Comparison of ENCODE assay signal across 8 mouse cellular contexts in the genomic region with DNA sequence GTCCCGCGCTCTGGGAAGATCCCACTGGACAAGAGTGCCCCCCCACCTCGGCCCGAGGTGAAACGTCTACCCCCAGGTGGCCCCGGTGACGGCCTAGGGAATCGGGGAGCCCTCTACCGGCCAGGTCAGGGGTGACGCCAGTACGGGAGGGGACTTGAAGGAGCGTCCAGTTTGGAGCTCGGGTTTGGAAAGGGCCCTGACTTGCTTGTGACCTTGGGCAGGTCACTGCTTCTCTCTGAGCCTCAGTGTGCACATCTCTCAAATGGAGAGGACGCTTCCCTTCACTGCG. TPM values are rescaled to one million over a fixed set of nuclear protein-coding genes. Genes with fewer than 3 reads are reported as not detected.
DNase-seq lines count a peak whose midpoint lies in the region; ATAC-seq and TF ChIP-seq lines count a peak whose summit lies in the region.

No protein-coding gene starts in this region.

- ATAC-seq in forebrain, embryonic 14.5 days, result no peak
- no peak for ATAC-seq in midbrain, embryonic 16.5 days
- no peak; the same call in 1 of the 2 replicates for ATAC-seq in granulocyte monocyte progenitor cell, adult 5-6 weeks (replicated peaks; ENCODE audit: poor library complexity, severe bottlenecking)
- ATAC-seq in activated CD4-positive, CD25-positive, alpha-beta regulatory T cell, adult 4 months, result no peak

- no peak overlapping the region for H3K27ac ChIP-seq in layer of hippocampus, adult 2 months
- no peak overlapping the region for H3K27ac ChIP-seq in forebrain, embryonic 14.5 days (ENCODE audit: low read depth, low read length)
- H3K27ac ChIP-seq in midbrain, embryonic 16.5 days (ENCODE audit: low read length), result no peak overlapping the region

- TF ChIP-seq CTCF in layer of hippocampus, adult 2 months (conservative IDR thresholded peaks at IDR 0.05), result peak; percentile 61

- H3K9ac ChIP-seq in forebrain, embryonic 14.5 days (ENCODE audit: low read length), result peak overlapping the region; percentile 58
- H3K9ac ChIP-seq in midbrain, embryonic 16.5 days (ENCODE audit: low read depth, low read length), result no peak overlapping the region; the same call in 1 of the 2 replicates

- peak overlapping the region; percentile 54 for H3K4me3 ChIP-seq in layer of hippocampus, adult 2 months
- peak overlapping the region; percentile 39 for H3K4me3 ChIP-seq in forebrain, embryonic 14.5 days (ENCODE audit: low read depth, low read length)
- H3K4me3 ChIP-seq in midbrain, embryonic 16.5 days (ENCODE audit: low read depth, low read length), result peak overlapping the region; percentile 55

- H3K27me3 ChIP-seq in forebrain, embryonic 14.5 days (replicated peaks; ENCODE audit: control insufficient read depth, insufficient read depth, low read length), result peaks cover 20% of the 10 kb centered on the region; the same call in 1 of the 2 replicates
- H3K27me3 ChIP-seq in midbrain, embryonic 16.5 days (ENCODE audit: control insufficient read depth, insufficient read depth, low read depth, low read length), result peaks cover 9% of the 10 kb centered on the region

- no peak for DNase-seq in layer of hippocampus, adult 2 months (ENCODE audit: low spot score in 2 of 2)
- DNase-seq in layer of hippocampus, adult 18-20 months (ENCODE audit: low spot score in 2 of 2), result no peak
- peak; percentile 48 for DNase-seq in brain, adult 2 months (ENCODE audit: low read depth, low spot score)
- DNase-seq in forebrain, embryonic 14.5 days (ENCODE audit: low spot score), result peak; percentile 6
- DNase-seq in kidney, postnatal 25 days, result peak; percentile 40 to 51

- no peaks in the 10 kb centered on the region for H3K9me3 ChIP-seq in forebrain, embryonic 14.5 days (replicated peaks; ENCODE audit: control insufficient read depth, low read length)
- H3K9me3 ChIP-seq in midbrain, embryonic 16.5 days (replicated peaks; ENCODE audit: control insufficient read depth, low read length, poor library complexity, severe bottlenecking), result no peaks in the 10 kb centered on the region

- H3K4me1 ChIP-seq in forebrain, embryonic 14.5 days (ENCODE audit: control insufficient read depth, insufficient read depth, low read length), result 0 out of 2 replicates have a peak, but pooled peaks cover 4% of the 10 kb centered on the region
- H3K4me1 ChIP-seq in midbrain, embryonic 16.5 days (ENCODE audit: control insufficient read depth, insufficient read depth, low read length), result peaks cover 9% of the 10 kb centered on the region; the same call in 1 of the 2 replicates

- WGBS in forebrain, embryonic 14.5 days, result 2% methylated on average over 15 of the region's 15 CpGs
- 2% methylated on average over 15 of the region's 15 CpGs for WGBS in midbrain, embryonic 16.5 days

- no peaks in the 10 kb centered on the region for H3K36me3 ChIP-seq in forebrain, embryonic 14.5 days (ENCODE audit: control insufficient read depth, insufficient read depth, low read length)
- H3K36me3 ChIP-seq in midbrain, embryonic 16.5 days (ENCODE audit: control insufficient read depth, insufficient read depth, low read length), result no peaks in the 10 kb centered on the region

- peak overlapping the region; percentile 82 for H3K4me2 ChIP-seq in forebrain, embryonic 14.5 days (ENCODE audit: low read length)
- H3K4me2 ChIP-seq in midbrain, embryonic 16.5 days (ENCODE audit: low read length), result peak overlapping the region; percentile 95

RNA-seq across cellular contexts. Expression of a gene that starts 1.6 kb away (rescaled TPM):
- under 1 TPM; 0.39 to 0.41 TPM for total RNA-seq in layer of hippocampus, adult 2 months (2021)
- 1 to 10 TPM in 1 of 2 experiments, under 1 TPM in 1; 0.56 to 1.2 TPM for total RNA-seq in layer of hippocampus, adult 18-20 months (2021)
- polyA plus RNA-seq in forebrain, embryonic 14.5 days (2014; fragmentation: Nextera tagmentation; extraction: Ambion mirVana), result 0.59 and 0.84 TPM in 2 replicates
- polyA plus RNA-seq in midbrain, embryonic 16.5 days (2015; fragmentation: Nextera tagmentation; extraction: Ambion mirVana), result 2.8 TPM in 2 replicates
- not detected in 2 replicates for total RNA-seq in granulocyte monocyte progenitor cell, adult 5-6 weeks (2014; fragmentation: Nextera tagmentation)
- not detected in 2 replicates for total RNA-seq in granulocyte monocyte progenitor cell, adult 5-6 weeks (2017)
- polyA plus RNA-seq in activated CD4-positive, CD25-positive, alpha-beta regulatory T cell, adult 4 months (2017; shearing (Covaris generic)), result under 1 TPM in 1 of 2 experiments, not detected in 1; 0.37 TPM

RNA-seq across cellular contexts. Expression of a gene that starts 37.1 kb away (rescaled TPM):
- 1 to 10 TPM in 1 of 2 experiments, under 1 TPM in 1; 0.66 to 1.1 TPM for total RNA-seq in layer of hippocampus, adult 2 months (2021)
- total RNA-seq in layer of hippocampus, adult 18-20 months (2021), result under 1 TPM; 0.51 to 0.77 TPM
- 0.32 TPM in 1 of 2 replicates, not detected in the other for polyA plus RNA-seq in forebrain, embryonic 14.5 days (2014; fragmentation: Nextera tagmentation; extraction: Ambion mirVana)
- polyA plus RNA-seq in midbrain, embryonic 16.5 days (2015; fragmentation: Nextera tagmentation; extraction: Ambion mirVana), result 0.14 and 0.20 TPM in 2 replicates
- not detected in 2 replicates for total RNA-seq in granulocyte monocyte progenitor cell, adult 5-6 weeks (2014; fragmentation: Nextera tagmentation)
- total RNA-seq in granulocyte monocyte progenitor cell, adult 5-6 weeks (2017), result not detected in 2 replicates
- not detected for polyA plus RNA-seq in activated CD4-positive, CD25-positive, alpha-beta regulatory T cell, adult 4 months (2017; shearing (Covaris generic))

RNA-seq across cellular contexts. Expression of a gene that starts 44.6 kb away (rescaled TPM):
- total RNA-seq in layer of hippocampus, adult 2 months (2021), result 10 to 100 TPM; 80.6 to 95.8 TPM
- 10 to 100 TPM; 86.4 to 87.2 TPM for total RNA-seq in layer of hippocampus, adult 18-20 months (2021)
- 41.7 and 53.3 TPM in 2 replicates for polyA plus RNA-seq in forebrain, embryonic 14.5 days (2014; fragmentation: Nextera tagmentation; extraction: Ambion mirVana)
- polyA plus RNA-seq in midbrain, embryonic 16.5 days (2015; fragmentation: Nextera tagmentation; extraction: Ambion mirVana), result 40.8 and 46.7 TPM in 2 replicates
- total RNA-seq in granulocyte monocyte progenitor cell, adult 5-6 weeks (2014; fragmentation: Nextera tagmentation), result 6.2 and 10.2 TPM in 2 replicates
- total RNA-seq in granulocyte monocyte progenitor cell, adult 5-6 weeks (2017), result 4.0 and 4.1 TPM in 2 replicates
- 1 to 10 TPM; 4.7 to 7.4 TPM for polyA plus RNA-seq in activated CD4-positive, CD25-positive, alpha-beta regulatory T cell, adult 4 months (2017; shearing (Covaris generic))

Comparison
In these comparisons a context has a peak if more than half of its experiments do, and no peak if none do; other contexts are left out.
1. DNase-seq: peak in brain, adult 2 months (single experiment), forebrain, embryonic 14.5 days (single experiment) and kidney, postnatal 25 days (2 of 2); none in layer of hippocampus, adult 2 months (0 of 2) and layer of hippocampus, adult 18-20 months (0 of 2).
2. RNA of a gene that starts 44.6 kb away (total RNA-seq): 80.6 to 95.8 TPM in layer of hippocampus, adult 2 months and 86.4 to 87.2 TPM in layer of hippocampus, adult 18-20 months; 4.0 to 10.2 TPM in granulocyte monocyte progenitor cell, adult 5-6 weeks; every median in the first group is over 4 times any median in the second.
3. Peak in every context shown above with its lines, with median percentiles within 50 percentile points of each other: H3K4me3 ChIP-seq.